Mouse (Mus musculus) testis, adult 2 months (tissue): ENCODE measurements around the gene Gm5737. TPM values are rescaled to one million over a fixed set of nuclear protein-coding genes. Genes with fewer than 3 reads are reported as not detected.

ENCODE experiments used
- H3K27ac ChIP-seq: fragments of 200-500 bp; 2 replicates; pipeline ENCODE4 v1.5.1; 2012; ENCODE audit warnings: low read depth, low read length; ENCODE audit not compliant: control insufficient read depth, insufficient read depth
- H3K27me3 ChIP-seq: fragments of 200-500 bp; 2 replicates; pipeline ENCODE4 v1.6.1; 2012; ENCODE audit warnings: mild to moderate bottlenecking, low read length, moderate library complexity; ENCODE audit not compliant: control insufficient read depth, insufficient read depth
- H3K36me3 ChIP-seq: fragments of 200-500 bp; 2 replicates; pipeline ENCODE4 v1.6.1; 2012; ENCODE audit warnings: mild to moderate bottlenecking, low read length; ENCODE audit not compliant: control insufficient read depth, insufficient read depth
- H3K4me1 ChIP-seq: fragments of 200-500 bp; 2 replicates; pipeline ENCODE4 v1.6.1; 2012; ENCODE audit warnings: low read length; ENCODE audit not compliant: control insufficient read depth, insufficient read depth
- H3K4me3 ChIP-seq: fragments of 200-500 bp; 2 replicates; pipeline ENCODE4 v1.5.1; 2012; ENCODE audit warnings: low read depth, mild to moderate bottlenecking, low read length, moderate library complexity, mixed read lengths; ENCODE audit not compliant: control insufficient read depth
- CTCF ChIP-seq: fragments of 200-500 bp; IDR thresholded peaks from 2 replicates; pipeline ENCODE4 v1.5.1; 2012; ENCODE audit warnings: low read depth, mild to moderate bottlenecking, inconsistent platforms, low read length, moderate library complexity; ENCODE audit not compliant: control insufficient read depth, insufficient read depth, insufficient replicate concordance
- POLR2A ChIP-seq: fragments of 200-500 bp; IDR thresholded peaks from 2 replicates; pipeline ENCODE4 v1.6.1; 2012; ENCODE audit warnings: low read depth, mild to moderate bottlenecking, inconsistent platforms, low read length, moderate library complexity; ENCODE audit not compliant: control insufficient read depth
- polyA plus RNA-seq: library from polyadenylated mRNA; depleted of rRNA; stranded (reverse); fragments of >200 nt; gene quantifications from 2 replicates; pipeline ENCODE4 v1.2.3, GENCODE M21; 2012

Gm5737 gene
- polyA plus RNA-seq, 1 experiment = 0.16 TPM

DNA sequence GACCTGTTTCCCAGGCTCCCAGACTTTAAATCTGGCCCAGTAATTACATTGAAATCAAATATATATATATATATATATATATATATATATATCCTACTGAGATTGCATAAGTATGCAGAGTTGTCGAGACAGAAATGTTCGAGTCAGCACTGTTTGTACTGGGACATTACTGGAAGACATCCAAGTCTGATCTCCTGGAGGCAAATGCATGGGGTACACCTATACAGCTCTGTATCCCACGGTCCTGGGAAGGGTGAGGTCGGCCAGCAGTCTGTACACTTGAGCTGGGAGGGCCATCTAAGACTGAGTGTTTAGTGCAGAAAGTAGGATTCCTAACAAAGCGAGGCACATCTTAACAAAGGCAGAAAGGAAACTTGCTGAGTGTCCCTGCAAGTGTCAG, 57.7 kb downstream of the Gm5737 start:
- Histone ChIP-seq H3K27me3 (no peaks in the 10 kb centered on the region), H3K4me3 (no peak overlapping the region), H3K27ac (peak overlapping the region; percentile 49), H3K36me3 (no peaks in the 10 kb centered on the region), H3K4me1 (peaks cover 5% of the 10 kb centered on the region; the same call in 1 of the 2 replicates)
- TF ChIP-seq POLR2A = no peak
- no peak for TF ChIP-seq CTCF

DNA sequence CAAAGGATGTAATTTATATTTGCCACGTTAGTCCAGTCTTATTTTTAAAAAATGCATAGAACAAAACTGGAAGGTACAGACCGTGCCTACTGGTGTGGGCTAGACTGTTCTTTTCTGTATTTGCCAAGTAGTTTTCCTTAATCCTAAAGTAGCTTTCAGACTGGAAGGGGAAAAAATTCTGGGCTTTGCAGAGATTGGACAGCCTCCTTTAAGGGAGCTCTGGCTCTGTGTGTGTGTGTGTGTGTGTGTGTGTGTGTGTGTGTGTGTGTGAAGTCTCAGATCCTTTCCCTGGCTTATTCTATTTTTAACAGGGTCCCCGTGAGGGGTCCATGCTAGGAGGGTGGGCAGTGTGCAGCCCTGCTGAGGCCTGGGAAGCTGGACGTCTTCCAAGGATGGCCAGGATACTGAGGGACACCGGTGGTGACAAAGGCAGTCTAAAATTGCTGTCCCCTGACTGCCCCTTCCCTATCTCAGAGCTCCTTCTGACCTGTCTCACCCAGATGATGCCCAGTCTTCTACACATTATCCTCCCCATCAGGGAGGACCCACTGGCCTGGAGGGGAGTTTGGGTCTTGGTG, 58.4 kb downstream of the Gm5737 start:
- H3K27ac ChIP-seq = no peak overlapping the region; the same call in 1 of the 2 replicates

DNA sequence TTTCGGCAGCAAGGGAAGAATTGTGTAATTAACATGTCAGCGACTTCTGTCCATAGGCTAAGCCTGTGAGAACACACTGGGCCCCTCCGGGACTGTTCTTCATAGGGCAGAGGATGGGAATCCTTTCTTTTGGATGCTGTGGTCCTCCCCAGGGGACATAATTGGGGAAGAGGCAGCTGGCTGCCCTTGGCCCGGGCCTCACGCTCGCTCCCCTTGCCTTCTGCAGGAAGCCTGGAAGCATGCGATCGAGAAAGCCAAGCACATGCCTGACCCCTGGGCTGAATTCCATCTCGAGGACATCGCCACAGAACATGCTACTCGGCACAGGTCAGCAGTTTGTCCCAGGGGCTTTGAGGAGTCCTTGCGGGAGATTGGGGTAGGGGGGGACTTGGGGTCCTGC, 60.9 kb downstream of the Gm5737 start:
- Histone ChIP-seq H3K27me3 (no peaks in the 10 kb centered on the region), H3K4me1 (peaks cover 3% of the 10 kb centered on the region; the same call in 1 of the 2 replicates), H3K36me3 (no peaks in the 10 kb centered on the region), H3K27ac (no peak overlapping the region), H3K4me3 (no peak overlapping the region)
- TF ChIP-seq POLR2A (no peak), CTCF (no peak)

More for the DNA sequence above, 58.4 kb downstream of the Gm5737 start:
- Histone ChIP-seq H3K27me3 (no peaks in the 10 kb centered on the region), H3K4me1 (peaks cover 3% of the 10 kb centered on the region; the same call in 1 of the 2 replicates), H3K36me3 (no peaks in the 10 kb centered on the region), H3K4me3 (no peak overlapping the region)
- TF ChIP-seq CTCF = no peak

DNA sequence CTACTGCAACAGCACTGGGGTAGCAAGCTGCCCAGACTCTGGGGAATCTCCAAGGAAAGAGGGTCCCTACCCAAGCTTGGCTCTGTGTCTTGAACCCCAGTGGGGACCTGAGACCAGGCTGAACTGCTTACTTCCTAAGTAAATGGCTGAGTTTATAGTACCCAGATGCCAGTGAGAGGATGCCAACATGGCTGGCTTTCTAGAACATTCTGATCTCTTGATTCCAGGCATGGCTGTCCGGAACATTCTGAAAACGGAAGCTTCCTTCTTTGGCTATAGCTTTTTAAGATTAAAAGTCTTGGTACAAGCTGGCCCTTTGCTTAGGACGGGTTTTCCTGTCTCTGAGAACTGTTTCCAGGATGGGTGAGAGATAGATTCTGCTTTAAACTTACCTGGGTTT, 61.9 kb downstream of the Gm5737 start:
- Histone ChIP-seq H3K4me1 (peaks cover 3% of the 10 kb centered on the region; the same call in 1 of the 2 replicates), H3K27ac (no peak overlapping the region), H3K36me3 (no peaks in the 10 kb centered on the region)

DNA sequence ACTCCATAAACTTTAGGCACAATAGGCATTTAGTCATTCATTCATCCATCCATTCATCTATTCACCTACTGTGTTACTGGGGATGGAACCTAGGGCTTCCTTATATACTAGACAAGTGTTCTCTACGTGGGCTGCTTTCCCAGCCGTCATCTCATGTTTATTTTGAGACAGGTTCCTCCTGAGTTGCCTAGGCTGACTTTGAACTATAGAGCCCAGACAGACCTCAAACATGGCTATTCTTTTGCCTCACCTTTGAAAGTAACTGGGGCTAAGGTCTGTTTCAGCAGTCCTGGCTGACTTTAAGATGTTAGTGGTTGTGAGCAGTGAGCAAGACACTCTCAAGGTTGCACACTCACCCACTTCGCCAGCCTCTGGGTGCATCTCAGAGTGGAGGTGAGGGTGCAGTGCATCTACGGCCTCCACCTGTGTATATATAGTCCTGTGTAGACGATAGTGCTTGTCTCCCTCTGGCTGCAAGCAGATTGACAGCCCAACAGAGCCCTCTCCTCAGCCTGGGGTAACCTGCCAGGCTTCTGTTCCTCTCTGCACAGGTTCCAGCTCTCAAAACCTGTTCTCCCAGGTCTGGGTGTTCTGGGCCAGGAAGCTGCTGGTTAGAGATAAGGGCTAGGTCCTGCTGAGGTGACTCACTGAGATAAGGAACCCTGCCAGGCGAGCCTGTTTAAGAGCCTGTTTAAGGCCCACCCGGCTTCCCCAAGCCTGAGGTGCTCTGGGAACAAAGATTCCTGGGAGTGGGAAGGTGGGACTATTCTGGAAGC, 62.8 kb downstream of the Gm5737 start:
- Histone ChIP-seq H3K27ac (no peak overlapping the region), H3K4me3 (no peak overlapping the region), H3K27me3 (no peaks in the 10 kb centered on the region), H3K4me1 (peaks cover 3% of the 10 kb centered on the region; the same call in 1 of the 2 replicates), H3K36me3 (no peaks in the 10 kb centered on the region)
- TF ChIP-seq POLR2A (no peak), CTCF (no peak)

More for the DNA sequence above, 61.9 kb downstream of the Gm5737 start:
- no peak for TF ChIP-seq POLR2A
- TF ChIP-seq CTCF = no peak
- no peaks in the 10 kb centered on the region for H3K27me3 ChIP-seq
- H3K4me3 ChIP-seq = no peak overlapping the region

DNA sequence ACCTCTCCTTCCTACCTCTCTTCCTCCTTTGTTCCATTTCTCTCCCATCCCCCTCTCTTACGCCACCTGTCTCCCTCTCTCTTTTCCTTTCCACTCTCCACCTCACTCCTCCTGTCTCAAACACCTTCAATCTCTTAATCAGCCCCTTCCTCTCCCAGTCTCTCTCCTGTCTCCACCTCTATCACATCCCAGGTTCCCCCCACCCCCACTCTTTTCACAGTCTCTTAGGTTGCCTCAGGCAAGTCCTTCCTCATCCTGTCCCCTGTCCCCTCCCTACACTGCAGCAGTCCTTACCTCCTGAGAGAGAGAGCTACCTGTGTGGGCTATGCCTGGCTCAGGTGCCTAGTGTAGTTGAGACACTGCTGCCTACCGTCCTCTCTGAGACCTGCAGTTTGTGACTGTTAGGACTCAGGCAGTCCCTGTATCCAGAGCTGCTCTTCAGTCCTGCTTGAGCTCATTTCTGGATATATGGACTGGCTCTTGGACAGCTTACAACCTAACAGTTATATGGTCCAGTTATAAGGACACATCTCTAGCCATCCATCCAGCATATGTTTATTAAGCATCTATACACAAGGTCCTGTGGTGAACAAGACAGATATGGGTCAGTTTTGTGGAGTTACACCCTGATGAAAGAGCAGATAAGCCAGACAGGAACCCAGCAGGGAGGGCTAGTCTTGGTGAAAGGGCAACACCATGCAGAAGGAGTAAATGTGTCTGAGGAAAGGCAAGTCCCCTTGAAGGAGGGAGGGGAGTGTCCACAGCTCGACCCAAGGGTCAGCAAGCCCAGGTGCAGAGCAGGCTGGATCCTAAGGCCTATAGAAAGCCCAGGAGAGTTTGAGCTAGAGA, 63.6 kb downstream of the Gm5737 start:
- no peaks in the 10 kb centered on the region for H3K27me3 ChIP-seq
- H3K36me3 ChIP-seq = no peaks in the 10 kb centered on the region
- no peak overlapping the region for H3K4me3 ChIP-seq
- no peak overlapping the region for H3K27ac ChIP-seq
- peaks cover 3% of the 10 kb centered on the region; the same call in 1 of the 2 replicates for H3K4me1 ChIP-seq
- no peak for TF ChIP-seq CTCF
- TF ChIP-seq POLR2A = no peak

DNA sequence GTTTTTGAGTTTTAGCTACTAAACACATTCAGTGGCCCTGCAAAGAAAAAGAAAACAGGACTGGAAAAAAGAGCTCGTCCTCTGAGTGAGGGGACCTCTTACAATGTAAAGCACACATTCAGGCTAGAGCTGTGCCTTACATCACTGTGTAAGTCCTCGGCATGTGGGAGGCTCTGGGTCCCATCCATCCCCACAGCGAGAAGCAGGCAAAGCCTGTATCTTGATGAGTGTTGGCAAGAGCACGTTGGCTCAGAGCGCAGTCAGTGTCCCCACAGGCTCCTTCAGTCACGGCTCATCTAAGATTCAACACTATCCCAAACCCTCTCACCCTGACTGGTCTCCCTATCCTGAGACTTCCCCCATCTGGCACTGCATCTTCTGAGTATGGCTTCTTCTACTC, 66.1 kb downstream of the Gm5737 start:
- TF ChIP-seq POLR2A (no peak), CTCF (no peak)
- no peak overlapping the region for H3K4me3 ChIP-seq

More for the DNA sequence above, 66.1 kb downstream of the Gm5737 start:
- Histone ChIP-seq H3K27me3 (no peaks in the 10 kb centered on the region), H3K27ac (no peak overlapping the region), H3K4me1 (peaks cover 3% of the 10 kb centered on the region; the same call in 1 of the 2 replicates), H3K36me3 (no peaks in the 10 kb centered on the region)
